Mouse (Mus musculus) cerebellum, adult 2 months (tissue): ENCODE data around the gene Mff. TPM values are rescaled to one million over a fixed set of nuclear protein-coding genes. Genes with fewer than 3 reads are reported as not detected.

ENCODE experiments used
- DNase-seq, 2 experiments: peaks; one replicate each; pipeline ENCODE4 v3.0.0; 2021
- H3K27ac ChIP-seq: fragments of 200-500 bp; 2 replicates; pipeline ENCODE4 v1.5.1; 2012; ENCODE audit warnings: low read length, control low read depth, inconsistent platforms; ENCODE audit not compliant: insufficient read depth
- H3K27me3 ChIP-seq: fragments of 200-500 bp; 2 replicates; pipeline ENCODE4 v1.6.1; 2012; ENCODE audit warnings: inconsistent platforms, mild to moderate bottlenecking, low read length, moderate library complexity; ENCODE audit not compliant: control insufficient read depth, insufficient read depth
- H3K4me1 ChIP-seq: fragments of 200-500 bp; 2 replicates; pipeline ENCODE4 v1.6.1; 2011; ENCODE audit warnings: low read length; ENCODE audit not compliant: control insufficient read depth, insufficient read depth
- H3K4me3 ChIP-seq: fragments of 200-500 bp; replicated peaks from 2 replicates; pipeline ENCODE3; 2011; ENCODE audit warnings: mild to moderate bottlenecking, low read depth, low read length, control low read depth; ENCODE audit not compliant: insufficient read depth
- CTCF ChIP-seq: fragments of 200-500 bp; IDR thresholded peaks from 2 replicates; pipeline ENCODE4 v1.5.1; 2011; ENCODE audit warnings: low read depth, mild to moderate bottlenecking, control low read depth, low read length, moderate library complexity, borderline replicate concordance; ENCODE audit not compliant: insufficient read depth
- POLR2A ChIP-seq: fragments of 200-500 bp; IDR thresholded peaks from 2 replicates; pipeline ENCODE4 v1.6.1; 2011; ENCODE audit warnings: low read length, control low read depth, borderline replicate concordance; ENCODE audit not compliant: insufficient read depth
- WGBS: fragments of 180-500 bp; shearing (Covaris S2); methylation state at CpG from one replicate; pipeline ENCODE4 v1.1.7; 2018; 5-methylcytosine and 5-hydroxymethylcytosine counted together
- polyA plus RNA-seq: library from polyadenylated mRNA; depleted of rRNA; stranded (reverse); fragments of >200 nt; gene quantifications from 2 replicates; pipeline ENCODE4 v1.2.3, GENCODE M21; 2012; rRNA removed

The Mff gene
- 396 and 404 TPM in 2 replicates for polyA plus RNA-seq

DNA sequence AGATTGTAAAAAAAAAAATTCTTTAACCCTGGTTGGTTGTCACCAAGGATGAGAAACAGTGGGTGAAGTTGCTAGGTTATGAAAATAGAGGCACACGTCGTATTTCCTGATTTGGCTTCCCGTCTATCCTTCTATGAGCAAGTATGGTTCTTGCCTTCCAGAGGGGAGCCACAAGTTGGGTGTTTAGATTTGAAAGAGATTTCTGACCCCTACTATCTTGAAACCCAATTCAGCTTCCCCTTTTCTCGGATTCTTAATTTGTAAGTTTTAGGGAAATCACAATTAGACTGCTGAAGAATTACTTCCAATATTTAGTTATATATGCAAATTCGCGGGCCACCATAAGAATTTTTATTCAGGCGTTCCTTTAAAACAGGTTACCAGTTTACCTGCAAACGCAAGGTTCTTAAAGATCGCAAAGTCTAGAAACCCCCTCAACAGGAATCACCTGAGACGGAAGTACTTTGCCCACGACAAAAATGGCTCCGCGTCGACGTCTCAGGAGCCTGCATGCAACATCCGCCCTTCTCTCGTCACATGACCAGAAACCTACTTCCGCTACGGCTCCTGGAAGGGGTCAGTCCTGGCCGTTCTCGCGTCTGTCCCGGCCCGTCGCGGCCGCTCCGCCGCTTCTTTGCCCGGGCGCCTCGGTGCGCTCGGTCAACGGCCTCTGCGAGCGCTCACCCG is at the start of gene Mff:
Gene Mff (plus strand): TSS at position 552 of the 687 bp plus-strand sequence.
- Histone ChIP-seq H3K4me1 (no peaks in the 10 kb centered on the region), H3K27ac (peak within 1 kb of the TSS; percentile 78; the same call in 1 of the 2 replicates), H3K27me3 (no peaks in the 10 kb centered on the region), H3K4me3 (peak within 1 kb of the TSS; percentile 74)
- 9% methylated on average over 38 of the region's 38 CpGs for WGBS
- TF ChIP-seq CTCF (no peak), POLR2A (peak; percentile 67; the same call in 1 of the 2 replicates)
- DNase-seq: peak; percentile 95 to 96

DNA sequence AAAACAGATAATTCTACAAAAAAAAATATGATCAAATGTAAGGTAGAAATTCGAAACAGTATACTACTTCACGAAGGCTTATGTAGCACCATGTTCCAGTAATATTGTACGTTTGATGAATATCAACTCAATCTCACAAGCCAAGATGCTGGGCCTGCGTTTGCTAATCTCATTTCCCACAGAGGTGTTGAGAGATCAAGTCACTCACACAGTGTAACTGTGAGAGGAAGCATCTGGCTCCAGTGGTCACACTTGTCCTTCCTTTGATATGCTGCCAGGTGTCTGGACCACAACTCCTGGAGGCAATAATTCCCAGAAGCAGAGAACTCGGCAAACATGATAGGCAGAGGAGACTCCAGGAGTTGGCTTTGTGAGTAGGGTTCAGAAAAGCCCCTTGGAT is 38.4 kb upstream of the Mff start:
- DNase-seq: no peak
- Histone ChIP-seq H3K4me3 (no peak overlapping the region), H3K4me1 (no peaks in the 10 kb centered on the region), H3K27me3 (no peaks in the 10 kb centered on the region), H3K27ac (no peak overlapping the region)
- 78% methylated on average over 5 of the region's 5 CpGs for WGBS
- TF ChIP-seq POLR2A (no peak), CTCF (no peak)

- TF ChIP-seq CTCF: no peak
- TF ChIP-seq POLR2A: no peak
- Histone ChIP-seq H3K4me1 (no peaks in the 10 kb centered on the region), H3K4me3 (no peak overlapping the region), H3K27ac (no peak overlapping the region), H3K27me3 (no peaks in the 10 kb centered on the region)
- 82% methylated on average over 2 of the region's 2 CpGs for WGBS
- DNase-seq: no peak
Observed at GRCm38 (mm10) chr1:82686866-82687265, 37.8 kb upstream of the Mff start.

GRCm38 (mm10) chr1:82687931-82688330 is 36.8 kb upstream of the Mff start:
- H3K27me3 ChIP-seq: no peaks in the 10 kb centered on the region
- 20% methylated on average over 6 of the region's 6 CpGs for WGBS
- H3K4me3 ChIP-seq: no peak overlapping the region
- TF ChIP-seq POLR2A (no peak), CTCF (no peak)
- no peak overlapping the region for H3K27ac ChIP-seq
- no peak for DNase-seq
- H3K4me1 ChIP-seq: no peaks in the 10 kb centered on the region

GRCm38 (mm10) chr1:82695915-82696314 is 28.8 kb upstream of the Mff start:
- no peak for TF ChIP-seq CTCF
- no peak overlapping the region for H3K27ac ChIP-seq

DNA sequence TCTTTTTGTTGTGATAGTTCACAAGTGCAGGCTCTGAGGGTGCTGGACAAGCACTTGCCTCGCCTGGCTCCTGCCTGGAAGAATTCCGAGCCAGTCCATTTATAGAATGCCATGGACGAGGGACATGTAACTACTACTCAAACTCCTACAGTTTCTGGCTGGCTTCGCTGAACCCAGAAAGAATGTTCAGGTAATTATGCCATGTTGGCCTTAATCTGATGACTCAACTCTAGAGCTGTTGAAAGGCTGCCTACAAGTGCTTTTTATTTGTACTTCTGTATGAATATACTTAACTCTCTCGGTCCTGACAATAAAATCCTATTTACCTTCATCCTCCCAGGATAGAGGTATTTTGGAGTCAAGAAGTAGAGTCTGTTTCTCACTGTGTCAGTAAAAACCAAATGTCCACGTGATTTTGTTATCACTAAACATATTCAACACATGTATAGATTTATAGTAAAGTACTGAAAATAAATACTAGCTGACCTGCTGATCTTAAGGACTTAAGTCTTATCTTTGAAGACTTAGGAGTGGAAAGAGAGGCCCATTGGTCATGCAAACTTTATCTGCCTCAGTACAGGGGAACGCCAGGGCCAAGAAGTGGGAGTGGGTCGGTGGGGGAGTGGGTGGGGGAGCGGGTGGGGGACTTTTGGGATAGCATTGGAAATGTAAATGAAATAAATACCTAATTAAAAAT is 6.7 kb upstream of the Mff start:
- H3K27me3 ChIP-seq: no peaks in the 10 kb centered on the region
- WGBS: 70% methylated on average over 9 of the region's 9 CpGs
- no peak overlapping the region for H3K27ac ChIP-seq
- no peak for DNase-seq
- TF ChIP-seq POLR2A (no peak), CTCF (no peak)
- H3K4me1 ChIP-seq: no peaks in the 10 kb centered on the region
- no peak overlapping the region for H3K4me3 ChIP-seq

More at GRCm38 (mm10) chr1:82695915-82696314, 28.8 kb upstream of the Mff start:
- 44% methylated on average over 3 of the region's 3 CpGs for WGBS
- no peaks in the 10 kb centered on the region for H3K4me1 ChIP-seq
- no peak for DNase-seq
- no peaks in the 10 kb centered on the region for H3K27me3 ChIP-seq
- no peak overlapping the region for H3K4me3 ChIP-seq

DNA sequence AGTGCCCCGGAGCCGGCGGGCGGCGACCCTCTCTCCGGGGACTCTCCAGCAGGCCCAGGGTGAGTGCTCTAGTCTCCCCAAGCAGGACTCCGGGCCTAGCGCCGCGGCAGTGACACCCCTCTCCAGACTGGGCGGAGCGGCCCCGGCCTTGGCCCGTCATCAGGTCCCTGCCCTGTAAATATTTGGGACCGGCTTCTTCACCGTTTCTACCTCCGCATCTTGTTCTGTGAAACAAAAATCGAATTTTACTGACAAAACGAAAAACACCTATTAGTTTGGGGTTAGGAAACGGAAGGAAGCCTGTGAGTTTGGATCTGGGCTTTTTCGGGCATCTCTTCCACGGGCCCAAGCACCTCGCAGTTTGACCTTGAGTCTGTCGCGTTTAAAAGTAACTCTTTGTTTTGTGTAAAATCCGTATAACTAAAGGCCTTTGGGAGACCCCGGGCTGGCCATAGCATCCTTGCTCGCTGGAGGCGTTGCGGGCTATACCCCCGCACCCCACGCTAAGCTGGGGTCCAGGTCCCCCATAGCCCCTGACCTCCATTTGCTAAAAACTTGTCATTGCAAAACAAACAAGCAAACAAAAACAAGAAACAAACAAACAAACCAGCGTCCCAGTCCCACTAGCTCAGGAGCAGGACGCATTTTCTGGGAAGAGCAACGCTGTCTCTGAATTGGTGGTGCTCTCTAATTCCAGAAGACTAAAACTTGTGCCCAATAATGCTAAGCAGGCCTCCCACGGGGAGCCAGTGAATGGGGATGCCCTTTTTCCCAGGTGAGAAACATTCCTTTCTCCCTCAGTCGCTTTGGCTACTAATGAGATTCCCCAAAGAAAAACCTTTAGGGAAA is 560 bp downstream of the Mff start:
- Histone ChIP-seq H3K4me1 (no peaks in the 10 kb centered on the region), H3K4me3 (peak overlapping the region; percentile 74), H3K27ac (peak overlapping the region; percentile 78; the same call in 1 of the 2 replicates), H3K27me3 (no peaks in the 10 kb centered on the region)
- no peak for TF ChIP-seq CTCF
- no peak for TF ChIP-seq POLR2A
- WGBS: under 1% methylated on average over 37 of the region's 37 CpGs
- peak in 1 of 2 experiments; percentile 14 for DNase-seq
